Mouse (Mus musculus) forebrain, embryonic 14.5 days (tissue): ENCODE measurements around the gene Plpp1. TPM values are rescaled to one million over a fixed set of nuclear protein-coding genes. Genes with fewer than 3 reads are reported as not detected.
A peak's percentile ranks its signal among the peaks of the same experiment; 100 is the strongest.

Source experiments
- ATAC-seq: fragments of 200-750 bp; cut with Nextera tagmentation; 2 replicates; pipeline ENCODE4 v1.8.0; 2017; ENCODE audit warnings: mild to moderate bottlenecking, moderate library complexity
- DNase-seq: peaks from one replicate; pipeline ENCODE4 v3.0.0-alpha.2; 2015; ENCODE audit warnings: low spot score
- H3K27ac ChIP-seq: fragments of 300-500 bp; sonication (generic); 2 replicates; pipeline ENCODE4 v1.5.1; 2014; ENCODE audit warnings: low read depth, mild to moderate bottlenecking, control low read depth, low read length, moderate library complexity
- H3K27me3 ChIP-seq: fragments of 300-500 bp; sonication (generic); replicated peaks from 2 replicates; pipeline ENCODE4 v1.6.1; 2014; ENCODE audit warnings: low read length, control low read depth, mixed read lengths; ENCODE audit not compliant: control insufficient read depth, insufficient read depth
- H3K36me3 ChIP-seq: fragments of 300-500 bp; sonication (generic); 2 replicates; pipeline ENCODE4 v1.6.1; 2014; ENCODE audit warnings: low read length, control low read depth; ENCODE audit not compliant: control insufficient read depth, insufficient read depth
- H3K4me1 ChIP-seq: fragments of 300-500 bp; sonication (generic); 2 replicates; pipeline ENCODE4 v1.6.1; 2014; ENCODE audit warnings: antibody characterized with exemption, low read length, control low read depth; ENCODE audit not compliant: control insufficient read depth, insufficient read depth
- H3K4me2 ChIP-seq: fragments of 300-500 bp; sonication (generic); 2 replicates; pipeline ENCODE4 v1.6.1; 2014; ENCODE audit warnings: mild to moderate bottlenecking, control low read depth, low read length
- H3K4me3 ChIP-seq: fragments of 300-500 bp; sonication (generic); 2 replicates; pipeline ENCODE4 v1.5.1; 2014; ENCODE audit warnings: low read depth, low read length, control low read depth
- H3K9ac ChIP-seq: fragments of 300-500 bp; sonication (generic); 2 replicates; pipeline ENCODE4 v1.6.1; 2014; ENCODE audit warnings: mild to moderate bottlenecking, low read length, control low read depth, moderate library complexity
- H3K9me3 ChIP-seq: fragments of 300-500 bp; sonication (generic); replicated peaks from 2 replicates; pipeline ENCODE4 v1.6.1; 2016; ENCODE audit warnings: low read length, control low read depth, mixed read lengths; ENCODE audit not compliant: control insufficient read depth
- WGBS: fragments of 180-500 bp; shearing (Covaris S2); extraction: QIAGEN DNeasy Blood & Tissue Kit; methylation state at CpG from one replicate; pipeline ENCODE4 v1.1.7; 2014; 5-methylcytosine and 5-hydroxymethylcytosine counted together
- polyA plus RNA-seq: library from polyadenylated mRNA; unstranded; fragments of >200 nt; fragmentation: Nextera tagmentation; extraction: Ambion mirVana; gene quantifications from 2 replicates; pipeline ENCODE4 v1.2.1, GENCODE M21; 2014

The Plpp1 gene
- polyA plus RNA-seq, 1 experiment from 2014 or later: 39.5 TPM

GRCm38 (mm10) chr13:112770528-112771328 is 29.9 kb upstream of the Plpp1 start:
- Histone ChIP-seq H3K4me1 (no peaks in the 10 kb centered on the region), H3K4me2 (no peak overlapping the region), H3K36me3 (no peaks in the 10 kb centered on the region), H3K9ac (no peak overlapping the region), H3K27ac (no peak overlapping the region), H3K9me3 (peaks cover 11% of the 10 kb centered on the region; the same call in 1 of the 2 replicates), H3K4me3 (no peak overlapping the region), H3K27me3 (no peaks in the 10 kb centered on the region)
- 39% methylated on average over 11 of the region's 11 CpGs for WGBS
- DNase-seq (peak; percentile 44), ATAC-seq (peak; percentile 37; the same call in 1 of the 2 replicates)

DNA sequence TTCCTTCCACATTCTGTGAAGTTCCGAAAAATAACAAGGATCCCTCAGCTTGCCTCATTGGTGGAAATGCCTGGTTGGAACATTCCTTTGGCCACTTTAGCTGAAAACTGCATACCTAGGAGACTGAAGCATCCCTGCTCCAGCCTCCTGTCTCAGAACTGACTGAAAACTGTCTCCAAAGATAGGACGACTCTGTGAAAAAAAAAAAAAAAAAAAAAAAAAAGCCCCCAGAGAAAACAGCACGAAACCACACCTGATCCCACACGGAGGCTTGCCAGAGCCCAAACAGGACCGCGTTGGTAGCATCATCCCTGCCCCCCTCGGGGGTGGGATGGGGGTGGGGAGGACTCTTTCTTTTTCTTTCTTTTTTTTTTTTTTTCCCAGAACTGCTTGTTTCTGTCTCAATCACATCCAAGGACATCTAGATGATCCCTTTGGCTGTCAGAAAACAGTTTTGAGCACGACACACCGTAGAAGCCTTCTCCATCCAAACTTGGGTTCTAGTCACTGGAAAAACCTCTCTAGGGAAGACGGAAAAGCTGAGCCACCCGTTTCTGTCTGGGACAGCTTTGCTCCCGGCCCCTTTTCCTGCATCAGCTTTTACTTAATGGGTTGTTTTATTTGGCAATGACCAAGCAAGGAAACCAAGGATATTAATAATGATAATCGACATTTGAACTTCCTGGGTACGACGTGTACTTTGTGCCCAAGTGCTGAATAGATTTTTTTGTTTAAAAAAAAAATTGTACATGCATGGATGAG is 29.0 kb upstream of the Plpp1 start:
- WGBS: 58% methylated on average over 15 of the region's 15 CpGs

GRCm38 (mm10) chr13:112772252-112772651 is 28.3 kb upstream of the Plpp1 start:
- no peak for DNase-seq
- H3K27me3 ChIP-seq: no peaks in the 10 kb centered on the region
- H3K4me1 ChIP-seq: no peaks in the 10 kb centered on the region
- no peak overlapping the region for H3K27ac ChIP-seq
- WGBS: 81% methylated on average over 11 of the region's 11 CpGs
- H3K4me2 ChIP-seq: no peak overlapping the region
- no peak overlapping the region for H3K9ac ChIP-seq
- ATAC-seq: no peak
- H3K9me3 ChIP-seq: 0 out of 2 replicates have a peak, but pooled peaks cover 3% of the 10 kb centered on the region
- H3K4me3 ChIP-seq: no peak overlapping the region
- no peaks in the 10 kb centered on the region for H3K36me3 ChIP-seq

More for the DNA sequence above, 29.0 kb upstream of the Plpp1 start:
- Histone ChIP-seq H3K9ac (no peak overlapping the region), H3K27ac (no peak overlapping the region), H3K4me1 (no peaks in the 10 kb centered on the region), H3K27me3 (no peaks in the 10 kb centered on the region), H3K36me3 (no peaks in the 10 kb centered on the region), H3K4me2 (no peak overlapping the region), H3K4me3 (no peak overlapping the region), H3K9me3 (peaks cover 8% of the 10 kb centered on the region; the same call in 1 of the 2 replicates)
- DNase-seq (no peak), ATAC-seq (no peak)

GRCm38 (mm10) chr13:112772861-112773260 is 27.7 kb upstream of the Plpp1 start:
- H3K36me3 ChIP-seq: no peaks in the 10 kb centered on the region
- no peaks in the 10 kb centered on the region for H3K9me3 ChIP-seq
- H3K4me1 ChIP-seq: no peaks in the 10 kb centered on the region
- ATAC-seq (no peak), DNase-seq (no peak)
- no peak overlapping the region for H3K27ac ChIP-seq
- WGBS: 87% methylated on average over 14 of the region's 14 CpGs
- no peaks in the 10 kb centered on the region for H3K27me3 ChIP-seq
- H3K4me3 ChIP-seq: no peak overlapping the region
- no peak overlapping the region for H3K9ac ChIP-seq
- H3K4me2 ChIP-seq: no peak overlapping the region

DNA sequence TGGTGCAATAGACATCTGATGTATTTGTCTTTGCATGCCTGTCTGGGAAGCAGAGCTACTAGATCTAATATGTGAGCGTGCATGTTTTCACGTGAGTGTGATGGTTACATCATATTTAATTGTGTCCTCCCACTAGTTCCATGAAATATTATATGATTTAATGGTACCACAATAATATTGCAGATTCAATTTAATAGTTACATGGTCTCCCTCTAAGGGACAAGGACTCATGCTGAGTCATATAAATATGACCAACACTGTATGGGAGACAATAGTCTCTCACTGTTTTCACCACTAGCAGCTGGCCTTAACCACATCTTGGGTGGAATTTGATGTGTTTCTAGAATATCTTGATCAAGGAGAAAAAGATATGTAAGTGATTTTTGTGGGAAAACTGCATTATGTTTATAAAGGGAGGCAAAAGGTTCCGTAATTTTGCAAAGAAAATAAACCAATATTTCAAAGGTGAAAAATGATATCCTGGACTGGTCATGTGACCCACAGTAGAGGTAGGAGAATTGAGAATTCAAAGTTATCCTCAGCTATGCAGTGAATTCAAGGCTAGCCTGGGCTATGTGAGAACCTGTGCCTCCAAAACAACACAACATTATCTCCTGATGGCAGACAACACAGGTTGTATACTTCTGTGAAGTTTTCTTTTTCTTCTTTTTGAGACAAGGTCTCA is 26.5 kb upstream of the Plpp1 start:
- no peak for DNase-seq
- no peaks in the 10 kb centered on the region for H3K36me3 ChIP-seq
- H3K9ac ChIP-seq: no peak overlapping the region
- 93% methylated on average over 3 of the region's 3 CpGs for WGBS
- no peak overlapping the region for H3K27ac ChIP-seq
- no peak overlapping the region for H3K4me2 ChIP-seq
- H3K4me1 ChIP-seq: no peaks in the 10 kb centered on the region
- no peaks in the 10 kb centered on the region for H3K27me3 ChIP-seq
- no peak overlapping the region for H3K4me3 ChIP-seq
- ATAC-seq: no peak
- H3K9me3 ChIP-seq: no peaks in the 10 kb centered on the region

- WGBS: 89% methylated on average over 10 of the region's 10 CpGs
- ATAC-seq (no peak), DNase-seq (no peak)
- Histone ChIP-seq H3K9me3 (no peaks in the 10 kb centered on the region), H3K4me3 (no peak overlapping the region), H3K9ac (no peak overlapping the region), H3K27me3 (no peaks in the 10 kb centered on the region), H3K4me2 (no peak overlapping the region), H3K4me1 (no peaks in the 10 kb centered on the region), H3K27ac (no peak overlapping the region), H3K36me3 (no peaks in the 10 kb centered on the region)
Observed at GRCm38 (mm10) chr13:112775856-112776255, 24.7 kb upstream of the Plpp1 start.

GRCm38 (mm10) chr13:112778407-112778806 is 22.2 kb upstream of the Plpp1 start:
- WGBS: 96% methylated on average over 5 of the region's 5 CpGs
- H3K9ac ChIP-seq: no peak overlapping the region
- no peaks in the 10 kb centered on the region for H3K36me3 ChIP-seq
- H3K4me2 ChIP-seq: no peak overlapping the region
- H3K4me1 ChIP-seq: no peaks in the 10 kb centered on the region
- no peaks in the 10 kb centered on the region for H3K27me3 ChIP-seq
- H3K27ac ChIP-seq: no peak overlapping the region
- no peaks in the 10 kb centered on the region for H3K9me3 ChIP-seq
- DNase-seq (no peak), ATAC-seq (no peak)
- H3K4me3 ChIP-seq: no peak overlapping the region

- 81% methylated on average over 7 of the region's 7 CpGs for WGBS
Observed at GRCm38 (mm10) chr13:112785305-112785704, 15.3 kb upstream of the Plpp1 start.

More at GRCm38 (mm10) chr13:112785305-112785704, 15.3 kb upstream of the Plpp1 start:
- Histone ChIP-seq H3K27ac (no peak overlapping the region), H3K4me1 (no peaks in the 10 kb centered on the region), H3K4me3 (no peak overlapping the region), H3K9me3 (no peaks in the 10 kb centered on the region), H3K27me3 (no peaks in the 10 kb centered on the region), H3K9ac (no peak overlapping the region), H3K4me2 (no peak overlapping the region), H3K36me3 (no peaks in the 10 kb centered on the region)
- DNase-seq: no peak
- ATAC-seq: no peak
